Mouse (Mus musculus) left cerebral cortex, postnatal 10 days (tissue): ENCODE measurements around the gene Stk40. TPM values are rescaled to one million over a fixed set of nuclear protein-coding genes. Genes with fewer than 3 reads are reported as not detected.
A peak's percentile ranks its signal among the peaks of the same experiment; 100 is the strongest.
"Not testable (repeated sequence)": the region's sequence is repeated elsewhere in the genome, so short reads cannot be mapped to it uniquely, and the experiment has no call there.

Experiments
- DNase-seq, 2 experiments: peaks; one replicate each; pipeline ENCODE4 v3.0.0; 2021 to 2022; ENCODE audit warnings: low spot score in 2 of 2, mixed read lengths in 1 of 2; ENCODE audit errors: extremely low spot score in 1 of 2
- intact Hi-C: fragments of 180-260 bp; cut with DNase I; formaldehyde crosslinking; loops from one replicate; pipeline ENCODE4 v1.15.1; 2025
- total RNA-seq, 2 experiments: library from RNA; stranded (reverse); gene quantifications; 2 replicates each; pipeline ENCODE4 v1.2.3; 2021

Stk40 gene
- total RNA-seq, 2 experiments from 2014 or later: 18.6 to 25.9 TPM

- no peak for DNase-seq
- intact Hi-C loops: no loop called here
Measured at GRCm38 (mm10) chr4:126149041-126149676, 45.4 kb downstream of the Stk40 start.

- intact Hi-C loops: no loop called here
- no peak for DNase-seq
Measured at GRCm38 (mm10) chr4:126149798-126150197, 46.0 kb downstream of the Stk40 start.

- peak in 1 of 2 experiments; percentile 89 for DNase-seq
- intact Hi-C loops: no loop called here
Measured at GRCm38 (mm10) chr4:126150297-126150948, 46.7 kb downstream of the Stk40 start.

GRCm38 (mm10) chr4:126150949-126151320 lies 47.2 kb downstream of the Stk40 start:
- intact Hi-C loops: no loop called here
- no peak for DNase-seq

GRCm38 (mm10) chr4:126151701-126152440 lies 48.1 kb downstream of the Stk40 start:
- no peak for DNase-seq
- intact Hi-C loops: no loop called here

GRCm38 (mm10) chr4:126152864-126153263 lies 49.1 kb downstream of the Stk40 start:
- DNase-seq: no peak
- intact Hi-C loops: no loop called here

- DNase-seq: no peak
- intact Hi-C loops: no loop called here
Measured at GRCm38 (mm10) chr4:126155183-126155582, 51.4 kb downstream of the Stk40 start.

- intact Hi-C loops: no loop called here
- DNase-seq: no peak
Measured at GRCm38 (mm10) chr4:126155869-126156268, 52.1 kb downstream of the Stk40 start.

GRCm38 (mm10) chr4:126156617-126157016 lies 52.9 kb downstream of the Stk40 start:
- no peak for DNase-seq
- intact Hi-C loops: no loop called here

- intact Hi-C loops: no loop called here
- DNase-seq: no peak
Measured at GRCm38 (mm10) chr4:126157562-126157961, 53.8 kb downstream of the Stk40 start.

- intact Hi-C loops: no loop called here
- peak; percentile 44 to 59 for DNase-seq
Measured at GRCm38 (mm10) chr4:126159455-126159854, 55.7 kb downstream of the Stk40 start.

GRCm38 (mm10) chr4:126160981-126161380 lies 57.2 kb downstream of the Stk40 start:
- DNase-seq: no peak
- intact Hi-C loops: no loop called here

GRCm38 (mm10) chr4:126161456-126161855 lies 57.7 kb downstream of the Stk40 start:
- intact Hi-C loops: no loop called here
- no peak for DNase-seq

- no peak for DNase-seq
- intact Hi-C loops: no loop called here
Measured at GRCm38 (mm10) chr4:126161986-126162385, 58.2 kb downstream of the Stk40 start.

- intact Hi-C loops: no loop called here
- peak; percentile 79 to 95 for DNase-seq
Measured at GRCm38 (mm10) chr4:126162544-126163066, 58.8 kb downstream of the Stk40 start.

GRCm38 (mm10) chr4:126163067-126163659 lies 59.4 kb downstream of the Stk40 start, which contains the start of gene Sh3d21:
Gene Sh3d21 (minus strand): TSS chr4:126163491.
- peak in 1 of 2 experiments; percentile 44 for DNase-seq
- intact Hi-C loops: no loop called here

- intact Hi-C loops: no loop called here
- no peak for DNase-seq
Measured at GRCm38 (mm10) chr4:126163685-126164084, 59.9 kb downstream of the Stk40 start.

- intact Hi-C loops: not testable (repeated sequence)
Measured at GRCm38 (mm10) chr4:126165092-126165491, 61.3 kb downstream of the Stk40 start.

GRCm38 (mm10) chr4:126166084-126166483 lies 62.3 kb downstream of the Stk40 start:
- intact Hi-C loops: no loop called here
- no peak for DNase-seq

More at GRCm38 (mm10) chr4:126165092-126165491, 61.3 kb downstream of the Stk40 start:
- DNase-seq: not testable (repeated sequence)
